Mouse (Mus musculus) natural killer cell, adult 2 months (primary cell): ENCODE results near the gene Wdr45b.
"Not testable (repeated sequence)": the region's sequence is repeated elsewhere in the genome, so short reads cannot be mapped to it uniquely, and the experiment has no call there.

Experiments
- DNase-seq, 2 experiments: peaks; one replicate each; pipeline ENCODE4 v3.0.0; 2022; ENCODE audit warnings: low spot score in 2 of 2

The Wdr45b gene

DNA sequence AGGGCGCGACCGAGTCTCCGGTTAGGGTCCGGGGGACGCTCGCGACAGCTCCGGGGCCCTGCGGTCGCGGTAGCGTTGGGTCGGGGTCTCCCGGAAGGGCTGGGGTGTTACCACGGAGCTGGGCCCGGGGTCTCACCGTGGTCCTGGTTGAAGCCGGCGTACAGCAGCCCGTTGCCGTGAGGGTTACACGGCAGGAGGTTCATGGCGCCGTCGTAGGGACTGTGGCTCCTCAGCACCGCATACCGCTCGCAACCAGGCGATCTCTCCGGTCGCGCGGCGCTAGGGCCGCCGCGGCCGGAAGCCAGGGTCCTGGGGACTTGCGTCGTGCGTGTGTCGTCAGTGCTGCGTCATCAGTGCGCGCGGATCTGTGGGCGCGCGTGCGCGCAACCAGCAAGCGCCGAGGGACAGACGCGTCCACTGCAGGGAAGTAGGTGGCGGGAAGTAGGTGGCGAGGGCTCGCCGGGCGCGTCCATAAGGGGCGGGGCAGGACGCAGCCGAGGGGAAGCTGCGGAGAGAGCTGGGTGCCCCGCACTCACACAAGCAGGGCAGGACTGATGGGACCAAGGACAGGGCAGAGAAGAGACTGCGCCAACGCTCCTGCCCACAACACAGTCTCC lies at the start of gene Wdr45b:
TSS of gene Wdr45b (minus strand) at position 355 of the 617 bp plus-strand sequence.
- peak; percentile 95 to 97 for DNase-seq

DNA sequence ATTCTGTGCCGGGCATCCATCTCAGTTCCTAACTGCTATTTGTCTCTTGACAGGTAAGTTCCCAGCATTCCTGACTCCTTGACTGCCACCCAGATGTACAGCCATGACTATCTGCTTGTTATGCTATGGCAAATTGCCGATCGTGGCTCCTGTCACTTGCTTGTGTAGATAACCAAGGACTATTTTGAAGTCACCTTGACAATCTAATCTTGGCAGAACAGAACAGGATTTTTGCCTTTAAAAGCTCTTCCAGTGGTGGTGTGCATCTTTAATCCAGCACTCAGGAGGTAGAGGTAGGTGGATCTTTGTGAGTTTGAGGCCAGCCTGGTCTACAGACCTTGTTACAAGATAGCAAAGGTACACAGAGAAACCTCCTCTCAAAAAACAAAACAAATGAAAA lies 38.2 kb upstream of the Wdr45b start:
- DNase-seq: no peak

DNA sequence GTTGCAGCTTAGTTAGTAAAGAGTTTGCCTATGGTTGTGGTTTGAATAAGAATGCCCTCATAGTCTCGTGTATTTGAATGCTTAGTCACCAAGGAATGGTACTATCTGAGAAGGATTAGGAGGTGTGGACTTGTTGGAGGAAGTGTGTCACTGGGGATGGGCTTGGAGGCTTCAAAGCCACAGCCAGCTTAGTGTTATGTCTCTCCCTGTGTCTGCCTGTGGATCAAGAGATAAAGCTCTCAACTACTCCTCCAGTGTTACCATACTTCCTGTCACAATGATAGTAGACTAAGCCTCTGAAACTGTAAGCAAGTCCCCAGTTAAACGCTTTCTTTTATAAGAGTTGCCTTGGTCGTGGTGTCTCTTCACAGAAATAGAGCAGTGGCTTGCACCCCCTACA lies 36.5 kb upstream of the Wdr45b start:
- DNase-seq: no peak

DNA sequence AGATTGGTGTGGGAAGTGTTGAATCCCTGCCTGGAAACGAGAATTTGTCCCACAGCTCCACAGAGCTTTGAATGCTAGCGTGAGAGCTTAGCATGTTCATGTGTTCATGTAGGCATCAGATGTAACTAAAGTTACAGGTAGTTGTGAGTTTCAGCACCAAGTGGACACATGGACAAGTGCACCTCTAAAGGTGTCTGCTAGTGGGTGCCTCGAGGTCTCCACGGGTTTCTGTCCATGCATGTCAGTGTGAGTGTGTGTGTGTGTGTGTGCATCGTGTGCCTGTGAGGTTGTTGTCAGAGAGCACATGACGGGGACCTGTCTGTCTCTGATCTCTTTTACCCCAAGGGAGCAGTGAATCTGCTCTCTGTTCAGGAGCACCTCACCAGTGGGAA lies 34.3 kb upstream of the Wdr45b start:
- DNase-seq: no peak

DNA sequence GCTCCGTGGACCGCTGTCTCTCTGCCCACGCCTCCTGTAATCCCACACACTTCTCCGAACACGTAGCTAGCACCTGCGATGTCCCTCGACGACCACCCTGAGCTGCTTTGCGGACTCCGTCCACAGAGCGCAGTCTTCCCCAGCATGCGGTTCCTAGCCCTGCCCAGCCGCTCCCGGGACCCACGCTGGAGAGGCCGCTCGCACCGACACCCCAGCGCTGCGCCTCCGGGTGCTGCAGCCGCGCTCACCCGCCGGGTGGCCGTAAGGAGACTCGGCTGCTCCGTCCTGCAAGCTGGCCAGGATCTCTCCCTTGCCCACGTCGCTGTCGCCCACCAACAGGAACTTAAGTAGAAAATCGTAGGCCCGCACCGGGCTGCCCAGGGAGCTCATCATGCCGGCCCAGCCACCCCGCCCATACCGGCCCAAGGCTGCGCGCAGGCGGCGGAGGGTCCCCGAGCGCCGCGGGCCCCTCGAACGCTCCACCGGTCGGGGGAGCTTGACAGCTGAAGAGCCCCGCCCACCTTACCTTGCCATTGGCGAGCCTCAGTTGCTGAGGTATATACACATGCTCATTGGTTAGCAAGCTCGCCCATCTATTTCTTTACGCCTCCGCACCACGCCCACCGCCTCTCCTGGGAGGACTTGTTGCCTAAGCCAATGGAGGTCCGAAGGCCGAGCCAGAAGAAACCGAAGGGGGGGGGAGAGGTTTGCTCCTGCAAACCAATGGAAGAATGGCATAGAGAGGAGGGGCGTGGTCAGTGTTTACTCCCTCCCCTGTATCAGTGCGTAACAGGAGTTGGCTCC lies 33.7 kb upstream of the Wdr45b start, which contains the start of gene Rab40b:
TSS of gene Rab40b (minus strand) at position 502 of the 804 bp plus-strand sequence.
- no peak for DNase-seq

DNA sequence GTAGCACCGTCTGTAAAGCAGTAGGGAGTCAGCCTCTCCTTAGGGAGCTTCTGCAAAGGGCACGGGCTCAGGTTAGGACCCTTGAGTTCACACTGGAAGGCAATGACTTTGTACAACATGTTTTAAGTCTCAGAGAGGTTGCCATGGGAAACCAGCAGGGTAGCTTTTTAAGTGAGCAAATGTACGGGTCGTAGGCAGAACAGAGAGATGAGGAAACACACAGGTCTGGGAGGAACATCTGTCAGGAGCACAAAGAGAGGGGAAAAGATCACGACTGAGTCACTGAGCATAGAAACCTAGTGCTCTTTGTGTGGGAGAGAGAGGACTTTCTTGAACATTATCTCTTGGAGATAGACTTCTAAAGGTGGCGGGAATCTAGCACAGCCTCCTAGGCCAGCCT lies 26.0 kb upstream of the Wdr45b start:
- DNase-seq: no peak

DNA sequence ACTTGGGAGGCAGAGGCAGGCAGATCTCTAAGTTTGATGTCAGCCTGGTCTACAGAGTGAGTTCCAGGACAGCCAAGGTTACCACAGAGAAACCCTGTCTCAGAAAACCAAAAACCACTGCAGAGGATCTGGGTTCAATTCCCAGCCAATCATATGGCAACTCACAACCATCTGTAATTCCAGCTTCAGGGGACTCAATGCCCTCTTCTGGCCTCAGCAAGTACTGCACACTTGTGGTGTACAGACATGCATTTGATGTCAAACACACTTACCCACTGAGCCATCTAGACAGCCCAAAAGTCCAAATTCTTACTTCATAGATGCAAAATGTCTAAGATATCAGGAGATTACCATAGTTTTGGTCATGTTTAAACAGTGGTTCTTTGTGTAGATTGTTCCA lies 24.4 kb upstream of the Wdr45b start:
- DNase-seq: no peak

DNA sequence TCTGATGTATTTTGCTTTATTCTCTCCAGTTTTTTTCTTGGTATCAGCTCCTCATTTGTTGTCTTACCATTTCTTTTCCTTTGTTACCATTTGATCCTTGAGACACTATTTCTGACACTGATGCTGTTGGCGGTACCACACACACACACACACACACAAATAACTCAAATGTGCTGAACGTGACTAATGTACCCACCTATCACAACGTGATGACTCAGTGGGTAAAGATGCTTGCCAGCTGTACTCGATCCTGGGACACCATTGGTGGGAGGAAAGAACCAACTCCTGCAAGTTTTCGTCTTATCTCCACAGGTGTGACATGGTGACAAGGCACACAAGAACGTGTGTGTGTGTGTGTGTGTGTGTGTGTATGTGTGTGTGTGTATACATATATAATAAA lies 19.1 kb upstream of the Wdr45b start:
- DNase-seq: no peak

DNA sequence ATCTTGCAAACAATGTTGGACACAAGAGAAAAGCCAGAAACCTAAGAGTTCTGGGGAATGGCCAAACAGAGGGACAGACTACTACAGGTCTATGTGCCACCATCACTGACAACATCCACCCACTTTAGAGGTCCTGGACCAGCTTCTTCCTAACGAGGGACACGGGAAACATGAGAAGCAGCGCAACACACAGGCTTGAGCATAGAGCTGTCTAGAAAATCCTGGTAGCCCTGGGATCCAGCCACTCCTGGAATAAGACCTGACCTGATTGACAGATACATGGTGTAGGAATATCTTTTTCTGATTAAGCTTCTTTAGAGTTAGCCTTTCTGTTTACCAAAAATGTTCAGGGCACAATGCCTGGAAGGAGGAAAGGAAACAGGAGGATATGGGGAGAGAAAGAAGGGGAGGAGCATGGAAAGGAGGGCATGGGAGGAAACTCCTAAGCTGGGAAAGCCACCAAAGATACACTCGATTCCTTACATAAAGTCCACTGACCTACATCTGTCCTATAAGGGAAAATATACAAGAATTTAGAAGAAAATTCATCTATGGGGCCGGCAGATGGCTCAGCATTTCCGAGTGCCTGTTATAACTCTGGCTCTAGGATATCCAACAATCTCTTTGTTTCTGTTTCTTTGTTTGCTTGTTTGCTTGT lies 16.2 kb upstream of the Wdr45b start:
- DNase-seq: no peak

DNA sequence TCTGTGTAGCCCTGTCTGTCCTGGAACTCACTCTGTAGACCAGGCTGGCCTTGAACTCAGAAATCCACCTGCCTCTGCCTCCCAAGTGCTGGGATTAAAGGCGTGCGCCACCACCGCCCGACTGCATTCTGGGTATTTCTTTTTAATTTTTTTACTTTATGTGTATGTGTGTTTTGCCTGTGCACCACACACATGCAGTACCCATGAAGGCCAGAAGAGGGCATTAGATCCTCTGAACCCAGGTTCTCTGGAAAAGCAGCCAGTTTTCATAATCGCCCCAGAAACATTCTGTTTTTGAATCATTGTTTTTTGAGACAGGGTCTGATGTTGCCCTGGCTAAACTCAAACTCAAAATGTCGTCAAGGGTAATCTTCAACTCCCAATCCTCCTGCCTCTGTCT lies 15.4 kb upstream of the Wdr45b start:
- peak in 1 of 2 experiments; percentile 29 for DNase-seq

DNA sequence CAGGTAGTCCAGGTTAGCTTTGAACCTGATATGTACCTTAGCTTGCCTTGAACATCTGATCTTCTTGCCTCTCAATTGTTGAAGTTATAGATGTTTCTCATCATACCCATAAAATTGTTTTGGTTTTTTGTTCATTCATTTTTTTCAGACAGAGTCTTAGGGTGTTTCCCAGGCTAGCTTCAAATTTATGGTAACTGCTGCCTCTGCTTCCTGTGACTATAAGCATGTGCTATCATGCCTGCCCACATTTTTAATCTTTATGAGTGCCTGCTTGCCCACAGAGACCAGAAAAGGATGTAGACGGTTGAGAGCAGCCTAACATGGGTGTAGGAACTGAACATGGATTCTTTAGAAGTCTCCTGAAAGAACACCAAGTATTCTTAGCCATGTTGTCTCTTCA lies 14.5 kb upstream of the Wdr45b start:
- DNase-seq: no peak

DNA sequence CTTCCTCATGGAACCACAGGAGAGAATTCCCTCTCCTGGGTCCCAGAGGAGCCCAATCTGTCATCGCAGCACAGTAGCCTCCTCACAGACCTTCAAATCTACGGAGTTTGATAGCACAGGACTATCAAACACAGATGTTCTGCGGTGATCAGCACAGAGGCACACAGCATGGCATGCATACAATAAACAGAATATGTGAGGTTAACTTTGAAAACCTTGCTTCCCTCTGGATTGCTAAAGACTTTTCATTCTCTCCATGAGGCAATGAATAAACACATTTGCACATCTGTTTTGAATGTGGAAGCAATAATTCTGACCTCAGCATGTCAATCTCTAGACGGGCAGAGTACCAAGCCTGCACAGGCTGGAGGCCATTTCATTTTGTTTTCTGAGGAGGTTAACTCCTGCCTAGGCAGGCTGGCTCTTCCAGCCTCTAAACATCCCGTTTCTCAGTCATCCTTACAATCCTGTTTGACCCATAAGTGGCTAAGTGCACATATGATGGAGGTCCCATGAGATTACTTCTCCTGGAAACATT lies 13.0 kb upstream of the Wdr45b start:
- no peak for DNase-seq

DNA sequence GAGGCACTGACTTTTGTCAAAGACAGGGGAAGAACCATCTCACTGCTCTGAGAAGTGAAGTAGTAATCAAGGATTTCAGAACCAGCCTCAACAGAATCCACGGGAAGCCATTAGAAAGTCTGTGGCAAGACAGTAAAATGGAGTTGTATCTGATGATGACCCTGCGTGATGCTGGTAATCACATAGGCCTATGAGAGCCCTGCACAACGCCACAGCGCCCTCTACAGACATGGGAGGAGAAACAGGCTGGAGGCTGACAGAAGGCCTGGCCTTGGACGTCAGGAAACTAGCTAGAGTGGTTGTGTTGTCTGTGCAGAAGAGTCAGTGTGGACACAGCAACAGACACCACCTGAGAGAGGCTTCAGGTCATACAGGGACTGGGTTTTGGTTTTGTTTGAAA lies 8.0 kb upstream of the Wdr45b start:
- DNase-seq: peak; percentile 13 to 37

DNA sequence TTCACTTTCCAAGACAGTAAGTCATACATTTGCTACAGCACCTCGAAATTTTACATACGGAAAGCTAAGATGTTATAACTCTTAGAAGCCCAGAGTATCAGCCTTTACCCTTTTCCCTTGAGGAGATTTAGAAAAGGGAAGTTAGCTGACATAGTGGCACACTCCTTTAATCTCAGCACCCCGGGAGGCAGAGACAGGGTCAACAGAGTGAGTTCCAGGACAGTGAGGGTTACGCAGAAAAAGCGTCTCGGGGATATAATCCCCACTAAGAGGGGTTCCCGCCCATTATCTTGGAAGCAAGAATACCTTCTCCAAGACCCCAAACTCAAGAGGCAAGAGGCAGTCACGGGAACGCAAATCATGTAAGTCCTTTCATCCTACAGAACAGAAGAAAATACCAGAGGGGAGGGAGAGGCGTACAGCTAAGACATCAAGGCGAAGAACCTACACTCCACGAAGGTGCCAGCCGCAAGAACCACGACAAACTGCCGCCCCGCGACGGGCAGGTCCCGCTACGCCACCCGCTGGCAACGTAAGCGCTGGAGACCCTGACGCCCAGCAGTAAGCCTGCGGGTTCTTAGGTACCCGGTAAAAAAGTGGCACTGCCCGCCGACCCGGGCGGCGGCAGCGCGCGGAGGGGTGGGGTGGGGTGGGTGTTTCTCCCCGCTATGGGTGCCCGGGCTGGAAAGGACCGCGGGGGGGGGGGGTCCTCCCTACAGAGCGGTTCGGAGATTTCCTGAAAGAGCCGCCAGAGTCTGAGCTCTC lies 737 bp downstream of the Wdr45b start:
- peak; percentile 63 to 70 for DNase-seq

DNA sequence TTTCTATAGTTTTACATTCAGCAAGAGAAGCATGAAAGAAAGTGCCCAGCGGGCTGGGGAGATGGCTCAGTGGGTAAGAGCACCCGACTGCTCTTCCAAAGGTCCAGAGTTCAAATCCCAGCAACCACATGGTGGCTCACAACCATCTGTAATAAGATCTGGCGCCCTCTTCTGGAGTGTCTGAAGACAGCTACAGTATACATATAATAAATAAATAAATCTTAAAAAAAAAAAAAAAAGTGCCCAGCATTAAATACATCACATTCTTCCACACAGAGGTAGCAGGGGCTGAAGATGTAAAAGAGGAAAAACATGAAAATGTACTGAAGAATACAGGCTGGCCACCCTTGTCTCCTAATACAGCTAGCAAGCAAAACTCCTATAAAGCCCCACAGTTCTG lies 5.5 kb downstream of the Wdr45b start:
- not testable (repeated sequence) for DNase-seq

DNA sequence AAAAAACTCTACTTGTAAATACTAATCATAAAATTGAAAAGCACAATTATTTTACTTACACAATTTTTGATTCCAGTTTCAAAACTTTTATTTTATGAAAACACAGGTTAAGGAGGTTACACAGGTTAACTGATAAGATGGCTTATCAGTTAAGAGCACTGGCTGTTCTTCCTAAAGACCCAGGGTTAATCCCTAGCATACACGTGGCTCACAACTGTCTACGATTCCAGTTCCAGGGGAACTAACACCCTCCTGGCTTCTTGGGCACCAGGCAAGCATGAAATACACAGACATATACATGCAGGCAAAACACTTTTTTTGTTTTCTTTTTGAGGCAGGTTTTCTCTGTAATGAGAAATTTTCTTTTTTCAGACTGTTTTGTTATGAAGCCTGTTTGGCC lies 6.1 kb downstream of the Wdr45b start:
- DNase-seq: no peak

DNA sequence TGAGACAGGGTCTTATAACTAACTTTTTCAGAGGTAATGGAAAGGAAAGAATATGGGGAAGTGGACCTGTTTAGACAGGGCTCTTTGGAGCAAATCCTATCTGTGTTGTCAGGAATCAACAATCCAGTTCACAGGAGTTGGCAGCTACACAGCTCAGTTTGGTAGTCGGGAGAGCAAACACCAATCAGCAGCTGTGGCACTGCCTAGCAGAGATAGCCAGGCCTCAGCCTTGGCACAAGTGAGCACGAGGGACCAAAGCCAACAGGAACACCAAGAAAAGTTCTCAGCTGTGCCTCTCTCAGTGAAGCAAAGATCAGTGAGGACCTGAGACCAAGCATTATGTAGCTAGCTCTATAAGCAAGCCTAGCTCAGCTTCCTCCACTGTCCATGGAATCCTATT lies 7.2 kb downstream of the Wdr45b start:
- DNase-seq: no peak

DNA sequence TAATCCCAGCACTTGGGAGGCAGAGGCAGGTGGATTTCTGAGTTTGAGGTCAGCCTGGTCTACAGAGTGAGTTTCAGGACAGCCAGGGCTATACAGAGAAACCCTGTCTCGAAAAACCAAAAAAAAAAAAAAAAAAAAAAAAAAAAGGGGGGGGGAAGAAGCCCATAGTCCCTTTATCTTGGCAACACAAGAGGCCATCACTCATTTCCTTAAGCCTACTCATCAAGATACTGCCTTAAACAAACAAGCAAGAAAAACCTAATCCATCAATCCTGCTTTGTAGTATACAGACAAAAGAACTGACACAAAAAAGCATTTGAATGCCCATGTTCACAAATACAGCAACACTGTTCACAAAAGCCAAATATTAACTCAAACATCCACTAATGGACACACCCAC lies 11.8 kb downstream of the Wdr45b start:
- not testable (repeated sequence) for DNase-seq

DNA sequence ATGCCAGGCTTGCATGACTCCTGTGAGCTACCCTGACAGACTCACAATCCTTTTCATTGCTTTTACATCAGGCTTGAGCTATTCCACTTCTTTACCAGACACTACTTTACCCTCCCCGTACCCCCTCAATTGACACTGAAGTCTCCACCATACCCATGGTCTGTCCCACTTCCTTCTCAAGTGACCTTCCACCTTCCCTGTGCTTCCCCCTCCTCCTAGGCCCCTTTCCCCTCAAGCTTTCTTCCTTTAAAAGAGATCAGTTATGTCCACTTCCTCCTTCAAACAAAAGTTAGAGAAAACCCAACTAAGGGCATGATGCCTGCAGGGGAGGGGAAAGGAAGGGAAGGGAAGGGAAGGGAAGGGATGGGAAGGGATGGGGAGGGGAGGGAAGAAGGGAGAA lies 14.0 kb downstream of the Wdr45b start:
- DNase-seq: no peak

DNA sequence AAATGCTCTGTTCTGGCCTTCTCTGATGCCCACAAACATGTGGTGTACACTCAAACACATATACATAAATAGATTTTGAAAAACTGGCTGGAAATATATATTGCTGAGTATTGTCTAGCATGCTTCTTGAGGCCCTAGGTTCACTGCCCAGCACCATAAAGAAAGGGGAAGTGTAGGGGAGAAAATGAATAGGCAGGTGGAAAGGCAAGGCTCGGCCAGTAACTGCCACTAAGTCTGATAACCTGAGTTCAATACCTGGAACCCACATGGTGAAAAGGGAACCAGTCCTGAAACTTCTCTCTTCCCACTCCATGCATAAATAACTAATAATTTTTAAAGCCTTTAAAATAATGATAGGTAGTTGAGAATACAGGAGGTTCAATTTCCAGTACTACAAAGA lies 14.6 kb downstream of the Wdr45b start:
- no peak for DNase-seq

DNA sequence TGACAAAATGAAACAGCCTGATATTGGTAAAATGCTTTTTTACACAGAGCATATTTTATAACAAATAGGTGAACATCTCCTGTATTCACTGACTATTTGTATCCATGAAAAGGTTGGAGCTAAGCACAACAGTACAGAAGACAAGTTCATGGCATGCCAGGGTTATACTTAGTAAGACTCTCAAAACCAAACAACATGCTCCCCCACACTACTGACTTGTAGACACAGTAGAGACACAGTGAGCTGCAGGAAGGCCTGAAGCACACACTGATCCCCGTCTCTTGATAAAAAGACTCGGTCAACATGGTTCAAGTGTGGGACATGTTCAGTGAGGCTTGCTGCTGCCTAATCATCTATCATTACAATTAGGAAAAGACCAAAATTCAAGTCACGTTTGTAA lies 22.6 kb downstream of the Wdr45b start:
- DNase-seq: no peak

DNA sequence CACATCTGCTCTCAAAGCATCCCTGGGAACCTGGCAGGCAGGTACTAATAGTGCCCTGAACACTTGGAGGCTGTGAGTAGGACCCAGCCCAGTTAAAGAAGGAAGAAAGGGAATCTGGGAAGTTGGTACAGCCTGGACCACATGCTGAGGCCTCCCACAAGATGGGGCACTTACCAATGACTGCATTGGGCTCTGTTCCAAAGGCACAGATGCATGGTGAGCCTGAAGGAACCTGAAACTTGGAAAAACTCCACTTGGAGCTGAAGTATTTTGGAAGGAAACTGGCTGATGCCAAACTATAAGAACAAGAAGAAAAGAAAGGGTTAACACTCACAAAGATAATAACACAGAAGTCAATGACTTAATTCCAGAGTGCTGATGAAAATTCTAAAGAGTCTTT lies 25.6 kb downstream of the Wdr45b start:
- DNase-seq: no peak
